Mouse (Mus musculus) thymus, postnatal 0 days (tissue): ENCODE measurements at regions not wholly inside any gene's neighbourhood (a gene's known extent, or its start where the extent isn't known, plus 50 kb on each side); places are given as distances from the start of the nearest gene placed in this dataset.

Source experiments
- DNase-seq: peaks from one replicate; pipeline ENCODE4 v3.0.0-alpha.2; 2015; ENCODE audit warnings: low spot score

DNA sequence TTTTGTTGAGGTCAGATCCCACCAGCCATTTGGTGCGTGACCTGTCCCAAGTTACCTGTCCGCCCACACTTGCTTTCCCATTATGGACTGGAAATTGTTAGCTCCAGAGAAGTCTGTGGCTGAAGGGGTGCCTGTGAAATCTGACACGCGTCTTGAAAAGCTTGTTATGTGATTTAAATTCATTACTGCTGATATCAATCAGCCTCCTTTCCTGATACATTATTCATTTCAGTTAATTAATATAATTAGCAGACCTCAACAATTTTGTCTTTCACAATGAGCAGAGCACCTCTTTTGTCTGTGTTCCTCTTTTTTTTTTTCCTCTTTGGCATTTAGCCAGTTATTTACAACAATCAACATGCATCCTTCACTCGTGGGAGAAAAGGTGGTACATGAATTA, 58.6 kb upstream of the Grip1 start:
- DNase-seq: no peak

DNA sequence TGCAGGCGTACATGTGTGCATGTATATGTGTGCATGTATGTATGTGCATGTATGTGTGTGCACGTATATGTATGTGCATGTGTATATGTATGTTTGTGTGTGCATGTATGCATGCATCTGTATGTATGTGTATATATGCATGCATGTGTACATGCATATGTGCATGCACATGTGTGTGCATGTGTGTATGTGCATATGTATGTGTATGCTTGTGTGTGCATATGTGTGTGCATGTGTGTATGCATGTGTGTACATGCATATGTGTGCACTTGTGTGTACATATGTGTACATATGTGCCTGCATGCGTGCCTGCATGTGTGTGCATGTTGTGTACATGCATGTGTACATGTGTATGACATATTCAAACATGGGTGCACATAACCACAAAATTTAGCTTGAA, 65.7 kb upstream of the Grip1 start:
- no peak for DNase-seq

DNA sequence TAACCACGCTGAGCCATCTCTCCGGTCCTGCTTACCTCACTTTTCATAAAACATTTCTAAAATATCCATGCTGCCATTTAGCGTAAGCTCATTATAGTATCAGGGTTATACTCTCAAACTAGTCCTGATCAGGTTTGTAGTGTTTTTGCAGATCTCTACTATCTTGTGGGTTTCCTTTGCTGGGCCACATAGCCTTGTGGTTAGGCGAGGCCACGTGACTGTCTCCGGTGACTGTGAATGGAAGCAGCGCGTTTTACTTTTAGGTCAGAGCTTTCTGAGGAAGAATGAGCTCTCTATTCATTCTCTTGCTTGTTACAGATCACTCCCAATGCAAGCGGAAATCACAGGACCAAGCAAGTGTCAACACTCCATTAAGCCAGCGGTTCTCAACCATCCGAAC, 71.4 kb upstream of the Grip1 start:
- DNase-seq: peak; percentile 50

DNA sequence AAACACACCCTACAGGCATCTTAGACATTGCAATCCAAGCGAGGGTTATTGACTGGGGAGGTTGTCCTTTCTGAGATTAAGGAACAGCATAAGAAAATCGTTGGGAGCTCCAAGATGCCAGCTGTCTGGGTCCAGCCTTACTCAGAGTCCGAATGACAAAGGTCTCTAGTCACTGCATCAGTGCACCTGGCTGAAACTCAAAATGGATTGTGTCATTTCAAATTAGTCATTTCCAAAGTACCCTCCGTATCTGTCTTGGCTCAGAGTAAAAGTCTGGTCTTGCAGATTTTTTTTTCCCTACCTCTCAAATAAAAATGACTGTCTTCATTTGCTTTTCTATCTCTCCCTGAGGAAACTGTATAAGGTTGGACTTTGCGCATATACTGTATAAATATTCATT, 85.1 kb upstream of the Grip1 start:
- no peak for DNase-seq

DNA sequence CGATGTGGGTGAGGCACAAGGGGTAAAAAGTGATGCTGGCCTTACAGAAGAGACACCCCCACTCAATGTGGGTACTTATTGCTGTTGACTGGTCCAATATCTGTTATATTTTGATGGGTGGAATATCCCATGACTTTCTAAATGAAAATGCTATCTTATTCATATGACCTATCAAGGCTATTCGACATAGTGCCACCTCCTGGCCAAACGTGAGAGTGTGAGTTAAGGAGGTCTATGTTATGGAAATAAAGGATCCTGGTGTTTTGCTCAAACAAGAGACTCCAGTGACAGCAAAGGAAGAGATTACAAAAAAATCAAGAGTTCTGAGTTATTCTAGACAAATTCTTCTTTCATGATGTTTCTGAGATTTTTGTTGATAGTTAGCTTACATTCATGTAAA, 90.0 kb upstream of the Grip1 start:
- DNase-seq: peak; percentile 35

DNA sequence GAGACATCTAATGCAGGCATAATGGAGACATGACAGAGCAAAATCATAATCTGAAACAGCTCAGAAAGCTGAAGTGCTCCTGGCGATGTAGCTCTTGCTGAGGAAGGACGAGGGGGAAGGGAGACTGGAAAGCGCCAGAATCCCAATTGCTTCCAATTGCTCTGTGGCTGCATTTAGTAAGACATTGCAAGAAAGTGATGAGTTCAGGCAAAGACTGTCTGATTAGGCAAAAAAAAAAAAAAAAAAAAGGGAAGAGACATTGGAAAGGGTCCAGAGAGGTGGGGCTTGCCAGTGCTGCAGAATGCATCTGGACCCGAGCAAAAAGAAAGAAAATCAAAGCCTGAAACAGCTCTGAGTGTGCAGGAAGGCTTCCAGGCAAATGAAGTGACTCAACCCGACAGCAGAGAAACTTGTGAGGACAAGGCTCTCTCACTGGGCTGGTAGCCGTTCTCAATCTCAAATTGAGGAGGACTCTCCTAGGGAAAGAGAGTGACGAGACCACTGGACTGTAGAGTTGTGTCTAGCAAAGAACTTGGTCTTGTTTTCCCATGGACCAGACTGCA, 94.8 kb upstream of the Grip1 start:
- DNase-seq: no peak

DNA sequence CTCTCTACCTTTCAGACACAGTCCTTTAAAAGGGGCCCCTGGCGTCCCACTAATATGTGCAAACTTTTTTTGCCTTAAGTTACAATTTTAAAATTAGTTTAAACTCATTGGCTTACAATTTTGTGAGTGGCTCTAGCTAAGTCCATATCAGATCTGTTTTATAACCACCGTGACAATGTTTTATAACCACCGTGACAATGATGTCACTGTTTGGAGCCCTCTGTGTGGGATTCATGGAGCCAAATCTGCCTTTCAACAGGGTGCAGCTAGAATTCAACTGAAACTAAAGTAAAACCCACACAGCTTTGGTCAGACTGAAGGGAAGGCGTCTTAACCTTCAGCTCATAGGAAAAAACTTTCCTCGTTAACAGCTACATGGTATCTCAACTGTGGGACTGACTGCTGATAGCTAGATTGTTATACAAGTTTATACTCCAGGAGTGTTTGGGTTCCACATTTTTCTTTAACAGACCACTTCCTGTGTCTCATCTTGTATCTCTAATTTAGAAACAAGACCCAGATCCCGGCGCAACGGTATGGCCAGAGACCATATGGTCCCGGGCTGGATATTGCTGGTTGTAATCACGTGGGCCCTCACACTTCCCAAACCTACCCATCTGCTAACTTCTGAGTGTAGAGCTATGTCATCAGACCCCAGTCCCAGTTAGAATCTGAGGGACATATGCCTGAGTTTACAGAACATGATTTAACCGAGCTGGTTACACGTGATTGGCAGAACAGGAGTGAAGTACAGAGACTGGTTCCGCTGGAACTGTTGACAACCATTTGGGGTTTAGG, 102.7 kb upstream of the Cand1 start:
- DNase-seq: no peak

DNA sequence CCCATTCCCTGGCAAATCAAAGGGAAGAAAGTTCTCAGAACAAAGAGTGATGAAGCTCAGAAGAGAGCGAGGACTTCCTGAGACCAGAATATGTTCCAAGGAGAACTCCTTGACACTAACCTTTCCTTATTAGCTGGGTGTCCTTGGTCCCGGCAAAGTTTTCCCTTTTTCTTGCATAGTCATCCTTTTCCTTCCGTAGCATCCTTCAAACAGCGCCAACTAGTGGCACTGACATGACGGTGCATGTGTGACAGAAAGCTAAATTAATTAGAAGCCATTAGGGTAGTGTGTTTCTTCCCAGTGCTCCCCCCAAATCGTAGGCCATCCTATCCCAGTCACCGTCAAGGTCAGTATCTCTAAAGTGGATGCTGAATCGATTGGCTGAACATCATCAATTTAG, 100.5 kb upstream of the Cand1 start:
- no peak for DNase-seq

DNA sequence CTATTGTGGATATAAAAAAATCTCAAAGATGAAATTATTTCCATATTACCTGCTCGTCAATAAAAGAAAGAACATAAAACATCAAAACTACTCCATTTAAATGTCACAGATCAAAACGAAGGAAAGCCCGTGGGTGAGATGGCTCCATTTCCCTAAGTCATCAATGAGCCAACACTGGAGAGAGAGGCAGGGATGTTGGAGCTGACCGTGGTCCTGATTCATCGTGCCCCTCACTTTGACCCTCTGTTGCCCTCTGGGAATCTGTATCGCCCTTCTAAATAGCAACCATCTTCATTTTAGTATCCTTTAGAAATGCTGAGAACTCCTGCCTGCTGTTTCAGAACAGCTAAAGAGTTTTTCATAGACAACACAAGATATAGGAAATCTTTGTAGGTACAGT, 87.1 kb upstream of the Cand1 start:
- DNase-seq: no peak

DNA sequence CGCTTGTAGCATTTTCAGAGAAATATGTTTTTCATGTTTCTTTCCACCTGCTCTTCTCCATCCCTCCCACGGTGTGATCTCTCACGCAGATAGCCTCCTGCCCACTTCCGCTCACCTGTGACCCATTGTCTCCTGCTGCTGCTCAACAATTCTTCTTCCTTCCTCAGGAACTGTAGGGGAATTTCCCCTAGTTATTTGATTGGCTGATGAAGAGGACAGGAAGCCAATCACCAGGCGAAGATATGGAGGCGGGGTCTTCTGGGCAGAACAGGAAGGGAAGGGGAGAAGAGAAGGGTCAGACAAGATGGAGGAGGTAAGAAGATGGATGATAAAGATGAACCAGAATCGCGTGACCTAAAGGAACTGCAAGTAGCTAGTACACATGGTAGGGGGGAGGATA, 80.1 kb upstream of the Cand1 start:
- DNase-seq: no peak

DNA sequence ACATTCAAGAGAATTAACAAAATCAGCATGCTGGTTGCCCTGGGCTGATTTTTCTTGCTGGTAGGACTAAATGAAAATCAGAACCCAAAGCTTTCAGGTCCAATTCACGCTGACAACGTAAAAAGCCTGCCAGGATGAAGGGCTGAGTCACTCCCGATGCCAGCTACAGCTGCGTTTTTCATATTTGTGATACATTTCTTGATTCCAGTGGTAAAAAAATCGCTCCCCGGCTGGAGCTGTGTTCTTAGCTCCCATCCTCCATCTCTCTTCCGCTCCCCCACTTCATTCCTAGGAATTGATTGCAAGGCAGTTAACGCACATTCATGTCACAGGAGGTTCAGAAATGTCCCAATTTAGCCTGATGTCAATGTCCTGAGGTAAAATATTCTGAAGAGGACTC, 78.6 kb upstream of the Cand1 start:
- no peak for DNase-seq

DNA sequence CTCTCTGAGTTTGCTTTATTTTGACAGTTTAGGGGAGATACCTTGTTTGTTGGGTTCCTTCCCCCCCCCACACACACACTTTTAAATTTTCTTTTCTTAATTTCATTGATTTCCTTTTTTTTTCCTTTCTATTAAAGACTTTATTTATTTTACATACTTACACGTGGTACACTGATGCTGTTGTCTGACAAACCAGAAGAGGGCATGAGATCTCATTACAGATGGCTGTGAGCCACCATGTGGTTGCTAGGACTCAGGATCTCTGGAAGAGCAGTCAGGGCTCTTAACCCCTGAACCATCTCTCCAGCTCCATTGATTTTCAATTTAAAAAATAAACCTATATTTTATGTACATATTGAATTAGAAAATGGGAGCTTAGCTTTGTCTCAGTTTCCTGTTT, 71.7 kb upstream of the Cand1 start:
- no peak for DNase-seq

DNA sequence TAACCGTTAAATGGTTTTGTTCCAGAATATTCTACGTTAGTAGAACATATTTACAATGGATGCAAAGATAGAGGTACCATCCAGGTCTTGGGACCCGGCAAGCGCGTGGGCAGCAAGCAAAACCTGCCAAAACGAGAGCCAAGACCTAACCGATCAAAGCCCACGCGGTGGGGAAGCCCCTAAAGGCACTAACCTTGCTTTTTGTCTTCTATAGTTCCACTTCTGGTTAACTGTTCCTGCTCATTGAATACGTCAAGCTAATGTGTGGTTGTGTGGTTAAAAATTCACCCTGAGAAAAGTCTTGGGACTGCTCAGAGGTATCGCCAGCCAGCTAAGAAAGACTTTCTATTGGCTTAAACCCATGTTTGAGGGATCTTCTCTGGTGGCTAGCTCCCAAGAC, 55.9 kb upstream of the Cand1 start:
- DNase-seq: no peak

DNA sequence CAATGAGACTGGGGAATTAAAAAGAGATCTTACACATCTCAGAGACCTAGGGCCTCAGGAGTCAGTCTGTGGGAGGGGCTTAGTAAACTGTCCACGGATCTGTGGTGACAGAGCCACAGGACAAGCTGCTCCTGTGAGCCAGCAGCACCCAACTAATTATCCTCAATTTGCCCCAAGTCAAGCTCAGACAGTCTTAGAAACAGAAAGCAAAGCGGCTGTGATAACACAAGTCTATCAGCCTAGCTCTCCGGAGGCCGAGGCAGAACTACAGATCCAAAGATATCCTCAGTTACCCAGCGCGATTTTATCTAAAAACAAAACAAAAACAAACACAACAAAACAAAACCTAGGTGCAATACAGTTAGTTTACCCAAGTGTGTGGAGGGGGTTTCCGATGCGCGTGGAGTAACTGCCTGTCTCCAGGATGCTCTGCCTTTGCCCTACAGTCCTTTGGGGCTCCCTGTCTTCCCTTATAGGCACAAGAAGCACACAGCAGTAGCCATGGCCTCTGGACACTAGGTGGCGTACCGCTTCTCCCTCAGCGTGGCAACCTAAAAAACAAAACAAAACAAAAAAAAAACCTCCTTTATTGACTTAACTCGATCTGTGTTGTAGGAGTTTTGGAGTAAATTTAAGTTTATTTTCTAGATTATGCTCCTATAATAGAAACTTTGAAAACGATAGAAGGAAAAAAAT, 54.7 kb upstream of the Cand1 start:
- DNase-seq: peak; percentile 55

DNA sequence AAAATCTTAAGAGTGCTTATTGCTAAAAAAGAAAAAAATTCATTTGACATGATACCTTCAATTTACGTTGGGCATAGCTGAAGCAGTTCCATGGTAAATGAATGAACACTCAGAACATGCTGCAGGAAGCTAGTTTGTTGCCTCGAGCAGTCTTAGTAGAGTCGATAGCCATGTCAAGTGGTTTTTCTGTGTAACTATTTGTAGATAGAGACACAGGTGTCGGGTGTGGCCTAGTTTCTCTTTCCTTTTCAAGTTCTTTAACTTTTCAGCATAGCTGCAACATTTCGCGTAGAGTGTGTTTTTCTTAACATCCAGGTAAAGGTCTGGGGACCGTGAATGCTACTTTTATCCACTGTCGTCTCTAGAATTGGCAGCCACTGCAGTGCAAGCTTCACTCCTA, 53.5 kb upstream of the Cand1 start:
- peak; percentile 55 for DNase-seq
